Mouse (Mus musculus) heart, embryonic 14.5 days (tissue): ENCODE data around the gene Trmt112. TPM values are rescaled to one million over a fixed set of nuclear protein-coding genes. Genes with fewer than 3 reads are reported as not detected.
A peak's percentile ranks its signal among the peaks of the same experiment; 100 is the strongest.

Experiments used
- ATAC-seq: fragments of 200-750 bp; cut with Nextera tagmentation; 2 replicates; pipeline ENCODE4 v1.8.0; 2017; ENCODE audit warnings: low read depth, moderate TSS enrichment; ENCODE audit not compliant: insufficient number of reproducible peaks, insufficient read depth, low FRiP score
- H3K27ac ChIP-seq, 2 experiments: fragments of 200-500 bp in 1 of 2; fragments of 300-500 bp in 1 of 2; sonication (generic) in 1 of 2; replicated peaks in 1 of 2; 2 replicates each; pipeline ENCODE4 v1.5.1; 2012 to 2014; ENCODE audit warnings: low read depth in 2 of 2, low read length in 2 of 2, control low read depth in 1 of 2, mild to moderate bottlenecking in 1 of 2, mixed read lengths in 1 of 2; ENCODE audit not compliant: control insufficient read depth in 1 of 2, insufficient read depth in 1 of 2
- H3K27me3 ChIP-seq: fragments of 300-500 bp; sonication (generic); 2 replicates; pipeline ENCODE4 v1.6.1; 2014; ENCODE audit warnings: mild to moderate bottlenecking, low read length, control low read depth; ENCODE audit not compliant: control insufficient read depth, insufficient read depth
- H3K36me3 ChIP-seq: fragments of 300-500 bp; sonication (generic); 2 replicates; pipeline ENCODE4 v1.6.1; 2014; ENCODE audit warnings: mild to moderate bottlenecking, control low read depth, low read length, mixed read lengths; ENCODE audit not compliant: control insufficient read depth, insufficient read depth
- H3K4me1 ChIP-seq, 2 experiments: fragments of 200-500 bp in 1 of 2; fragments of 300-500 bp in 1 of 2; sonication (generic) in 1 of 2; 2 replicates each; pipeline ENCODE4 v1.6.1; 2012 to 2014; ENCODE audit warnings: low read length in 2 of 2, control low read depth in 1 of 2, mixed read lengths in 1 of 2; ENCODE audit not compliant: control insufficient read depth in 2 of 2, insufficient read depth in 2 of 2
- H3K4me2 ChIP-seq: fragments of 300-500 bp; sonication (generic); 2 replicates; pipeline ENCODE4 v1.6.1; 2014; ENCODE audit warnings: mild to moderate bottlenecking, low read length
- H3K4me3 ChIP-seq, 2 experiments: fragments of 200-500 bp in 1 of 2; fragments of 300-500 bp in 1 of 2; sonication (generic) in 1 of 2; 2 replicates each; pipeline ENCODE4 v1.5.1; 2012 to 2014; ENCODE audit warnings: low read length in 2 of 2, mild to moderate bottlenecking in 2 of 2, control low read depth in 1 of 2, low read depth in 1 of 2, moderate library complexity in 1 of 2; ENCODE audit not compliant: control insufficient read depth in 1 of 2, insufficient read depth in 1 of 2
- H3K9ac ChIP-seq: fragments of 300-500 bp; sonication (generic); 2 replicates; pipeline ENCODE4 v1.6.1; 2014; ENCODE audit warnings: mild to moderate bottlenecking, low read length
- H3K9me3 ChIP-seq: fragments of 300-500 bp; sonication (generic); 2 replicates; pipeline ENCODE4 v1.6.1; 2016; ENCODE audit warnings: low read length, control low read depth; ENCODE audit not compliant: control insufficient read depth
- WGBS: fragments of 180-500 bp; shearing (Covaris S2); extraction: QIAGEN DNeasy Blood & Tissue Kit; methylation state at CpG from one replicate; pipeline ENCODE4 v1.1.7; 2014; 5-methylcytosine and 5-hydroxymethylcytosine counted together
- polyA plus RNA-seq: library from polyadenylated mRNA; unstranded; fragments of >200 nt; fragmentation: Nextera tagmentation; extraction: Ambion mirVana; gene quantifications from 2 replicates; pipeline ENCODE4 v1.2.1, GENCODE M21; 2014

Trmt112 gene
- polyA plus RNA-seq, 1 experiment from 2014 or later, result 95.0 TPM

- Histone ChIP-seq H3K4me3 (peak within 1 kb of the TSS; percentile 80 to 82), H3K4me1 (peaks cover 16 to 45% of the 10 kb centered on the region in 2 experiments), H3K27ac (peak within 1 kb of the TSS; percentile 87 to 96), H3K9me3 (peaks cover 5% of the 10 kb centered on the region; the same call in 1 of the 2 replicates), H3K27me3 (peaks cover 24% of the 10 kb centered on the region), H3K36me3 (peaks cover 20% of the 10 kb centered on the region), H3K4me2 (peak within 1 kb of the TSS; percentile 85), H3K9ac (peak within 1 kb of the TSS; percentile 94)
- ATAC-seq, result peak; percentile 93
- under 1% methylated on average over 59 of the region's 66 CpGs for WGBS
These were observed 12.4 kb downstream of the Trmt112 start, which contains the start of gene Esrra for GRCm38 (mm10) chr19:6921647-6922567. Gene Esrra, minus strand, starts transcription at chr19:6921813.

GRCm38 (mm10) chr19:6922901-6923735 lies 13.6 kb downstream of the Trmt112 start:
- WGBS, result 62% methylated on average over 6 of the region's 6 CpGs
- peak overlapping the region; percentile 87 to 90 for H3K27ac ChIP-seq
- H3K27me3 ChIP-seq, result peaks cover 36% of the 10 kb centered on the region
- peak overlapping the region; percentile 85 for H3K4me2 ChIP-seq
- H3K4me3 ChIP-seq, result peak overlapping the region; percentile 46 to 80; a peak in 3 of 4 replicates
- H3K9ac ChIP-seq, result peak overlapping the region; percentile 74
- no peak for ATAC-seq
- H3K4me1 ChIP-seq, result peaks cover 16 to 48% of the 10 kb centered on the region in 2 experiments
- H3K36me3 ChIP-seq, result peaks cover 12% of the 10 kb centered on the region
- H3K9me3 ChIP-seq, result peaks cover 5% of the 10 kb centered on the region; the same call in 1 of the 2 replicates

DNA sequence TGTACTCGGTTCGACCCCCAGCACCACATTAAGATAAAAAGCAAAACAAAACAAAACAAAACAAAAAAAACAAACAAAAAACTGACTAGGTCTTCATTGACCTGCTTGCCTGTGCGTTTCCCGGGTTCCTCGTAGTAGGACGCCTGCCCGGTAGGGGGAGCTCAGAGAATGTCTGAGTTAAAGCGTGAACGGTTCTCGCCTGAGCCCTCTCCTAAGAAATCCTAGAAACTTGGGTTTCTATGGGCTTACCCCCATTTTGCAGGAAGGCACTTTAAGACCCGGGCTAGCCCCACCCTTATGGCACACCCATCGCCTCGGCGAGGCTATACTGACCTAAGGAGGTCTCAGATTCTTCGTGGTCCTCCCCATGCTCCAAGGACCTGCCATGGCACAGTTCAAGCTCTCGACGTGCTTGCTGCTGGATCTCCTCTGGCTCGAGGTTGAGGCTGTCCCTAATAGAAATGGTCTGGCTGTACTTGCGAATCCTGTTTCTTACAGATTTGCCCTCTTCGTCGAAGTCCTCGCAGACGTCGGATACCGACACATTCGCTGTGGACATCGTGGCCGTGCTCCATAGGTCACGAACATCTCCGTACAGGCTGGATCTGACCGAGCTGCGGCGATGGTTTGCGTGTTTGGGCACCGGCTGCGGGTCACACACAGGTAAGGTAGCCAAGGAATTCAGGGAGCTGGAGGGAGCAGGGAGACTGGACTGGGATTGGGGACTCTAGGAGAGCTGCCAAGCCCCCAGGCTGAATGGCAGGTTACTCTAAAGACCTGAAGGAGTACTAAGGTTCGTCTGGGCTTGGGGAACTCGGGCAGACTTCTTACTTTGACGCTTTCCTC lies 15.2 kb downstream of the Trmt112 start:
- 4% methylated on average over 39 of the region's 39 CpGs for WGBS
- Histone ChIP-seq H3K4me3 (peak overlapping the region in 1 of 2 experiments; percentile 23; a peak in 2 of 4 replicates), H3K27me3 (peaks cover 47% of the 10 kb centered on the region), H3K4me2 (peak overlapping the region; percentile 57), H3K27ac (no peak overlapping the region), H3K9me3 (peaks cover 5% of the 10 kb centered on the region; the same call in 1 of the 2 replicates), H3K9ac (no peak overlapping the region), H3K36me3 (peaks cover 4% of the 10 kb centered on the region; the same call in 1 of the 2 replicates), H3K4me1 (peaks cover 16 to 45% of the 10 kb centered on the region in 2 experiments)
- ATAC-seq, result no peak

GRCm38 (mm10) chr19:6925307-6925573 lies 15.7 kb downstream of the Trmt112 start, which contains the start of gene Catsperz:
Gene Catsperz, minus strand, starts transcription at chr19:6925380.
- Histone ChIP-seq H3K4me3 (peak within 1 kb of the TSS in 1 of 2 experiments; percentile 23; a peak in 2 of 4 replicates), H3K27me3 (peaks cover 51% of the 10 kb centered on the region), H3K4me1 (peaks cover 11 to 39% of the 10 kb centered on the region in 2 experiments), H3K27ac (no peak within 1 kb of the TSS), H3K36me3 (no peaks in the 10 kb centered on the region), H3K9me3 (peaks cover 5% of the 10 kb centered on the region; the same call in 1 of the 2 replicates), H3K9ac (no peak within 1 kb of the TSS), H3K4me2 (peak within 1 kb of the TSS; percentile 57)
- 5% methylated on average over 9 of the region's 9 CpGs for WGBS
- ATAC-seq, result no peak

DNA sequence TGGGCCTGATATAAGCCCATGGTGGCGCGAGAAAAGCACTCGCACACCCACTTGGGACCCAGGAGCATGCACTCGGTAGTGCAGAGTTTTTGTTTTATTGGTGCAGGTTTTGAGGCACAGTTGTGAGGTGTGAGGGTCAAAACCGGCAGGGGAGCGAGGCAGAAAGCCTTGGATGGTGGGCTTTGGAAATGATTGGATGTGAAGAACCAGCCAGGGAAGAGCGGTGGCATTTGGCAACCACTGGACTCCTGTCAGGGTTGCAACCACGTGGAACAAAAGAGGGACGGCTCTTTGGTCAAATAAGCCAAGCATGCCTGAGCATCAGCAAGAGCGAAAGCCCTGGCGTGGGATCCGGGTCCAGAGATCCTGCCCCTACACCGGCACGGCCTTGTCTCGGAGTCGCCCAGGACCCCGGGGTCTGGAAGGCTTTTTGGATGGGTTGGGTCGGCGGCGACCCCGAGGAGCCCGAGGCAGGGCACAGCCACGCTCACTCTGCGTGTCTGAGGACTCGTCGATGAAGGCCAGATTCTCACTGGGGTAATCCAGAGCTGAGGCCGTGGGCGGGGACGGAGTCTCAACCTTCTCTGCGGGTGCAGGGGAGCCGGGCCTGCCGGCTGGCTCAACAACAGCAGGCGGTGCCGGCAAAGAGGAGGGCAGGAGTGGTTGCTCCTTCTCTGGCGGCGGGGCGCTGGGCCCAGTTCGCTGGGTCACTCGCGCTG lies 16.3 kb downstream of the Trmt112 start:
- no peak for ATAC-seq
- Histone ChIP-seq H3K4me2 (no peak overlapping the region; the same call in 1 of the 2 replicates), H3K4me3 (no peak overlapping the region), H3K27ac (no peak overlapping the region), H3K9me3 (peaks cover 5% of the 10 kb centered on the region; the same call in 1 of the 2 replicates), H3K36me3 (no peaks in the 10 kb centered on the region), H3K9ac (no peak overlapping the region), H3K27me3 (peaks cover 55% of the 10 kb centered on the region), H3K4me1 (peaks cover 8 to 34% of the 10 kb centered on the region in 2 experiments)
- 16% methylated on average over 37 of the region's 40 CpGs for WGBS

DNA sequence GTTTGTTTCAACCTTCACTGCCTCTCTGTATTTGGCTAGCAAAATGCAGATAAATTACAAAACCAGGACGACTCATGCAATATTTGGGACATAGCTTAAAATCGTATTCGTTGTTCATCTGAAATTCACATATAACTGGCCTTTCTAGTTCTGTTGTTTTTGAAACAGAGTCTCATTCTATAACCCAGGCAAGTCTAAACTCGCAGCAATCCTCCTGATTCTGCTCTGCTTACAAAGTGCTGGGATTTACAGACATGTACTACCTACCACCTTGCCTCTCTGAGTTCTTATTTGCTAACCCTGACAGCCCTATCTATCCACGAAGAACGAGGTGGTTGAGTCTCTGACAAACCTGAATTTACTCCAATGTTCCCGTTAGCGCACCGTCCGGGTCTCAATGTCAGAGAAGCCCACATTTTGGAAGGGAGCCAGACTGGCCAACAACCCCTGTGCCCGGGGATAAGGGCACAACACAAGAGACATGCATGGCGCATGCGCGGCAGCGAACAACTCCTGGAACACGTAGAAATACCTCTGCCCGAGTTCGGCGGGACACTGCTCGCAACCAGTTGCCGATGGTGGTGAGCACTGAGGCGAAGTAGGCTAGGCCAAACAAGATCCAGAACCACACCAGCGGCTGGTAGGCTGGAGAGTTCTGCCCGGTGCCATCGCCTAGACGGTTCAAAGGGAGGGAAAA lies 17.2 kb downstream of the Trmt112 start:
- Histone ChIP-seq H3K4me3 (peak overlapping the region; percentile 12 to 24; a peak in 2 of 4 replicates), H3K4me2 (peak overlapping the region; percentile 58), H3K27me3 (peaks cover 64% of the 10 kb centered on the region), H3K36me3 (no peaks in the 10 kb centered on the region), H3K27ac (no peak overlapping the region), H3K9ac (peak overlapping the region; percentile 21; the same call in 1 of the 2 replicates), H3K9me3 (peaks cover 5% of the 10 kb centered on the region; the same call in 1 of the 2 replicates), H3K4me1 (peaks cover 8 to 33% of the 10 kb centered on the region in 2 experiments)
- 20% methylated on average over 26 of the region's 26 CpGs for WGBS
- ATAC-seq, result no peak
